Mouse (Mus musculus) hindbrain, embryonic 10.5 days (tissue): Measurements from ENCODE around the gene Sfi1. TPM values are rescaled to one million over a fixed set of nuclear protein-coding genes. Genes with fewer than 3 reads are reported as not detected.
"Not testable (repeated sequence)": the region's sequence is repeated elsewhere in the genome, so short reads cannot be mapped to it uniquely, and the experiment has no call there.

Experiments used
- DNase-seq: peaks from one replicate; pipeline ENCODE4 v3.0.0-alpha.2; 2017; ENCODE audit warnings: low spot score
- H3K27ac ChIP-seq: fragments of 300-500 bp; sonication (generic); 2 replicates; pipeline ENCODE4 v1.5.1; 2016; ENCODE audit warnings: mild to moderate bottlenecking, moderate library complexity
- H3K27me3 ChIP-seq: fragments of 300-500 bp; sonication (generic); 2 replicates; pipeline ENCODE4 v1.6.1; 2016; ENCODE audit warnings: mild to moderate bottlenecking; ENCODE audit not compliant: poor library complexity, insufficient read depth, severe bottlenecking
- H3K36me3 ChIP-seq: fragments of 300-500 bp; sonication (generic); 2 replicates; pipeline ENCODE4 v1.6.1; 2016; ENCODE audit warnings: mild to moderate bottlenecking, moderate library complexity
- H3K4me1 ChIP-seq: fragments of 300-500 bp; sonication (generic); replicated peaks from 2 replicates; pipeline ENCODE4 v1.6.1; 2016; ENCODE audit warnings: mild to moderate bottlenecking
- H3K4me3 ChIP-seq: fragments of 300-500 bp; sonication (generic); 2 replicates; pipeline ENCODE4 v1.5.1; 2016; ENCODE audit warnings: mild to moderate bottlenecking, moderate library complexity
- H3K9me3 ChIP-seq: fragments of 300-500 bp; sonication (generic); 2 replicates; pipeline ENCODE4 v1.6.1; 2016; ENCODE audit warnings: mild to moderate bottlenecking, moderate library complexity
- WGBS: fragments of 180-500 bp; shearing (Covaris S2); methylation state at CpG from one replicate; pipeline ENCODE4 v1.1.7; 2016; 5-methylcytosine and 5-hydroxymethylcytosine counted together
- polyA plus RNA-seq: library from polyadenylated mRNA; unstranded; fragments of >200 nt; fragmentation: Nextera tagmentation; extraction: Ambion mirVana; gene quantifications from 2 replicates; pipeline ENCODE4 v1.2.1, GENCODE M21; 2016

The Sfi1 gene
- polyA plus RNA-seq, 1 experiment from 2014 or later: 12.7 TPM

- H3K4me1 ChIP-seq, H3K27me3 ChIP-seq, H3K27ac ChIP-seq, H3K4me3 ChIP-seq, DNase-seq: not testable (repeated sequence)
- H3K36me3 ChIP-seq: peaks cover 30% of the 10 kb centered on the region
- WGBS: 91% methylated on average over 3 of the region's 3 CpGs
- peaks cover 20% of the 10 kb centered on the region for H3K9me3 ChIP-seq
These were observed 60.3 kb downstream of the Sfi1 start for GRCm38 (mm10) chr11:3132957-3133356.

DNA sequence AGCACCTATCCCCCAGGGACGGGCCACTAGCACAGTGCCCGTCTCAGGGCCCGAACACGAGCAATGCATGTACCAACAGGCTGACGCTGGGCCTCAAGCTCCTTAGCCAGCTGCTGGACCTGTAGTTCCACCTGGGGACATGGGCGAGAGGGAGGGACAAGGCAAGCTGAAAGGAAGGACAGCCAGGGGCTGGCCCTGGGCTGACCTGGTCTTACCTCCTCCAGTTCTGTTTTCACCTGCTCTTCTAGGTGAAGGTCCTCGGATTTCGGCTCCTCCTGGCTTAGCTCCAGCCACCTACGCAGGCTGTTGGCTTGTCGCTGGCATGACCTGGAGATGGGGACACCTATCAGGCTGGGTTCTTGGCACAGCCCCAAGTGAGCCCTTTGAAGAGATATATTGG, 61.3 kb downstream of the Sfi1 start:
- Histone ChIP-seq H3K9me3 (peaks cover 22% of the 10 kb centered on the region), H3K36me3 (peaks cover 30% of the 10 kb centered on the region)
- not testable (repeated sequence) for H3K27me3 ChIP-seq, DNase-seq, H3K4me1 ChIP-seq, H3K27ac ChIP-seq, H3K4me3 ChIP-seq
- 92% methylated on average over 10 of the region's 10 CpGs for WGBS

DNA sequence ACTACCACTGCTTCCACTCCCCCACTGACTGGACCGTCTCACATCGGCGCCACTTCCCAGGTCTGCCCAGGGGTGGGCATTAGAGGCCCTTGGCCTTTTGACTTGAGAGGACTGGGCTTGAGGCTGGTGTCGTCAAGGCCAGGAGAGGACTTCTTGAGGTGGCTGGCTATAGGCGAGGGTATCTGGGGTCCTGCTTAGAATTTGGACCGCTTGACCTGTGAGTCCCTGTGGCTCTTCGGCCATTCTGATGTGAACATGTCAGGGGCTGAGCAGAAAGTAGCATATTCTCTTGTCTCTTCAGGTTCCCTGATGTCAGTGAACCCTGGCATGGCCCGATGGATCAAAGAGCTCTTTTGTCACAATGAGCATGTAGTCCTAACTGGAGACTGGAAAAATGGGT, 63.4 kb downstream of the Sfi1 start:
- not testable (repeated sequence) for H3K27ac ChIP-seq, H3K27me3 ChIP-seq, H3K4me1 ChIP-seq, DNase-seq, H3K4me3 ChIP-seq
- peaks cover 23% of the 10 kb centered on the region for H3K9me3 ChIP-seq
- 91% methylated on average over 8 of the region's 8 CpGs for WGBS
- H3K36me3 ChIP-seq: peaks cover 26% of the 10 kb centered on the region

- H3K27ac ChIP-seq: not testable (repeated sequence)
- peaks cover 26% of the 10 kb centered on the region for H3K36me3 ChIP-seq
These were observed 64.0 kb downstream of the Sfi1 start for GRCm38 (mm10) chr11:3129276-3129675.

GRCm38 (mm10) chr11:3127303-3127795, 65.9 kb downstream of the Sfi1 start:
- Histone ChIP-seq H3K36me3 (peaks cover 16% of the 10 kb centered on the region), H3K9me3 (peaks cover 26% of the 10 kb centered on the region)
- not testable (repeated sequence) for H3K4me3 ChIP-seq, H3K4me1 ChIP-seq, H3K27ac ChIP-seq, H3K27me3 ChIP-seq
- 84% methylated on average over 5 of the region's 7 CpGs for WGBS
- peak; percentile 19 for DNase-seq

More at GRCm38 (mm10) chr11:3129276-3129675, 64.0 kb downstream of the Sfi1 start:
- peaks cover 23% of the 10 kb centered on the region for H3K9me3 ChIP-seq
- not testable (repeated sequence) for H3K4me1 ChIP-seq, H3K4me3 ChIP-seq, DNase-seq, H3K27me3 ChIP-seq
- 87% methylated on average over 2 of the region's 2 CpGs for WGBS

DNA sequence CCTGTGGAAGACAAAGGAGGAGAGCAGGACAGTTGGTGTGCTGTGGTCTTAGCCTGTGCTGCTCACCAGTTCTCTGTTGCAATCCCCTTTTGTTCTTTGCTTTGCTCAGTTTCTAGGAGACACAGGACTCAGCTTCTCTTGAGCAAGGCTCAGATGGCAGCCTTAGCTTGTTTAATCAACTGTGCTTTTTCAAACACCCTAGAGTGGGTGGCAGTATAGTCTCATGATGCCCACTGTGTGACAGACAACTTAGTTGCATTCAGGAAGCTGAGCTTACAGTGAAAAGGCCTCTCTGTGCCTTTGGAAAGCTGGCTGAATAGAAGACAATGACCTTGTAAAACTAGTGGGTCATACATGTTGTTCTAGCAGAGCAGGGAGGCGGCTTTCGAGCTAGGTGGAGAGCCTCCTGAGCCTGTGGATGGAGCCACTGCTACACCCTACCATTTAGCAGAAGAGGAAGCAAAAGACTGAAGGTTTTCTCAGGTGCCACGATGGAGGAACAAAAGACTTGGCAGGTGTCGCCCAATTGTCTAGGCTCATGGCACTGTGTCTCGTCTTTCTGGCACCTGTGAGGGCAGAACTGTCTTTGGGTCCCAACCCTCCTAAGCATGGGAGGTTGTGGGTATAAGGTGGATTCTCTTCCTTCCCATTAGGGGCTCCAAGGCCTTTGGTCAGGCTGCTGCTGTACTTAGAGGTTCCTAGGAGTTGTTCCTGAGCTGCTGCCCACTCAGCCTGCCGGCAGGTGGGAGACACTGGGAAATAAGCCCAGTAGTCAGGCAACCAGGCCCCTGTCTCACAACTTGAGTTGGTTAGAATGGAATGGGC, 66.6 kb downstream of the Sfi1 start:
- H3K27me3 ChIP-seq, H3K27ac ChIP-seq, H3K4me3 ChIP-seq, DNase-seq, H3K4me1 ChIP-seq: not testable (repeated sequence)
- peaks cover 24% of the 10 kb centered on the region for H3K9me3 ChIP-seq
- 83% methylated on average over 6 of the region's 6 CpGs for WGBS
- H3K36me3 ChIP-seq: peaks cover 16% of the 10 kb centered on the region

DNA sequence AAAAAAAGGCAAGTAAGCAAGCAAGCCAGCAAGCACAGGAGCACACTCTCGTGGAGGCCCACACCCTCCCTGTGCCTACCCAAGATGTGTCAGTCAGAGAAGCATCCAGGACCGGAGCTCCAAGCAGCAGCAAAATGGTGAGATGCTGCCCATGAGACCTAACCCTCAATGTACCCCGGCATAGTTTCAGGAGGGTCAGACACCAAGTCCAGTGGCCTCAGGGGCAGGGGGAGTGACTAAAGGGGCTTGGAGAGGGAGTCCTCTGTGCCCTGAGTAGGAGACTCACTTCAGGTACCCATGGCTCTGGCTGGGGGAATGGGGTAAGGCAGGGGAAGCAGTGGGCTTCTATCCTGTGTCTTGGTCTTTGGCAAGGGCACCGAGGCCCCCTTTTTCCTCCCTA, 67.3 kb downstream of the Sfi1 start:
- DNase-seq, H3K4me3 ChIP-seq, H3K4me1 ChIP-seq, H3K27ac ChIP-seq, H3K27me3 ChIP-seq: not testable (repeated sequence)
- WGBS: 98% methylated on average over 4 of the region's 4 CpGs
- Histone ChIP-seq H3K9me3 (peaks cover 29% of the 10 kb centered on the region), H3K36me3 (peaks cover 11% of the 10 kb centered on the region)

DNA sequence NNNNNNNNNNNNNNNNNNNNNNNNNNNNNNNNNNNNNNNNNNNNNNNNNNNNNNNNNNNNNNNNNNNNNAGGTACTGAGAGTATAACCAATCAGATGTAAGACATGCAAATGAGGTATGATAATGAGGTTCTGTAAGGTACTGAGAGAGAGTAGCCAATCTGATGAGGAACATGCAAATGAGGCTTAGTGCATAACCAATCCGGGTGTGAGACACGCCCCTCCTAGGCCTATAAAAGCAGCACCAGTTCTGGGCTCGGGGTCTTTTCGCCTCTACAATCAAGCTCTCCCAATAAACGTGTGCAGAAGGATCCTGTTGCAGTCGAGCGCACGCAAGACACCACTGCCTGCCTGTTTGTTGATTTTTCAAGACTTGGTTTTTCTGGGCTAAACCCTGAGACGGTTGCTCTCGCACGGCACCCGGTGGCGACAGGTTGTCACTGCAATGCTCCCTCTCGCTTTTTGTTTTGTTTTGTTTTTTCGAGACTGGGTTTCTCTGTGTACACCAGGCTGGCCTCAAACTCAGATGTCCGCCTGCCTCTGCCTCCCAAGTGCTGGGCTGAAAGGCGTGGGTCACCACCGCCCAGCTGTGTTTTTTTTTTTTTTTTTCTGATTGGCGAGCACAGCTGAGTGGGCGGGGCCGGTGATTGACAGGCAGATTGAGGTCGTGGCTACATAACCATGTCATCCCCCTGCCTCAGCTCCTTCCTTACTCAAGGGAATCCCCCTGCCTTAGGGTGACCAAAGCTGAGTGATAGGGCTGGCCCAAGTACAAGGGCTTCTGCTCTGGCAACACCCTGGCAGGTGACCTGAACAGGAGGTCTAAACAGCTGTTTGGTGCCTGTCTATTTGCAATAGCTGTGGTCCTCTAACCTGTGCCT, 68.1 kb downstream of the Sfi1 start:
- peaks cover 27% of the 10 kb centered on the region for H3K9me3 ChIP-seq
- H3K27me3 ChIP-seq, H3K36me3 ChIP-seq, H3K4me1 ChIP-seq, H3K4me3 ChIP-seq, H3K27ac ChIP-seq: not testable (repeated sequence)
- 84% methylated on average over 22 of the region's 22 CpGs for WGBS
- peak; percentile 11 for DNase-seq

DNA sequence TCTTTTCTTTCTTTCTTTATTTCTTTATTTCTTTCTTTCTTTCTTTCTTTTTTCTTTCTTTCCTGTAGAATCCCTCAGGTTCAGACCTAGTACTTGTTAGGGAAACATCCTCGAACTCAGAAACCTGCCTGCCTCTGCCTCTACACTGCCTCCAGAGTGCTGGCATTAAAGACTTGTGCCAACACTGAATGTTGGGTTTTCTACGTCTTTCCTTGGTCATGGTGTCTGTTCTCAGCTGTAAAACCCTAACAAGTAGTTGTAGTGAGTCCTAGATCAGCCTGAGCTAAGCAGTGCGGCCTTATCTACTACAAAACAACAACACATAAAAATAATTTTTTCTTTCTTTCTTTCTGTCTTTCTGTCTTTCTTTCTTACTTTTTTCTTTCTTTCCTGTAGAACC, 78.9 kb downstream of the Sfi1 start:
- H3K27me3 ChIP-seq: no peaks in the 10 kb centered on the region
- no peaks in the 10 kb centered on the region for H3K36me3 ChIP-seq
- no peak overlapping the region for H3K27ac ChIP-seq
- WGBS: 69% methylated on average over 3 of the region's 3 CpGs
- H3K4me1 ChIP-seq: no peaks in the 10 kb centered on the region
- DNase-seq: no peak
- peaks cover 60% of the 10 kb centered on the region for H3K9me3 ChIP-seq
- H3K4me3 ChIP-seq: no peak overlapping the region

DNA sequence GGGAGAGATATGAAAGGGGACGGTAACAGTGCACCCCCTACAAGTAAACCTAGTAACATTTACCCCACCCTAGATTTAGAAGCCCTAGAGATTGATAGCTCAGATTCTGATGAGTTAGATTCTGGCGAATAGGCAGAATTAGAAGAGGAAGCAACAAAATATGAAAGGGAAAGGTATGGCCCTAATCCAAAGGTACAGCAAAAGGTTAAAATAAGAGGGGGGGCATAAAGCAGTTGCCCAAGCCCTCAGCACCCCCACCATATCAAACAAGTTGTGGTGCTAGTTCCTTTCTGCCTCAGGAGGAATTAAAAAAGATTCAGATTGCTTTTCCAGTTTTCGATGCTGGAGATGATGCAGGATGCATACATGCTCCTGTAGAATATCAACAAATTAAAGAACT, 87.1 kb downstream of the Sfi1 start:
- no peaks in the 10 kb centered on the region for H3K36me3 ChIP-seq
- no peaks in the 10 kb centered on the region for H3K27me3 ChIP-seq
- H3K4me1 ChIP-seq: no peaks in the 10 kb centered on the region
- peaks cover 96% of the 10 kb centered on the region for H3K9me3 ChIP-seq
- no peak overlapping the region for H3K27ac ChIP-seq
- WGBS: 84% methylated on average over 3 of the region's 3 CpGs
- H3K4me3 ChIP-seq: no peak overlapping the region
- DNase-seq: no peak

- Histone ChIP-seq H3K4me1 (no peaks in the 10 kb centered on the region), H3K4me3 (no peak overlapping the region), H3K27ac (no peak overlapping the region), H3K27me3 (no peaks in the 10 kb centered on the region), H3K9me3 (peaks cover 93% of the 10 kb centered on the region), H3K36me3 (no peaks in the 10 kb centered on the region)
- no peak for DNase-seq
- WGBS: 93% methylated on average over 21 of the region's 21 CpGs
These were observed 88.0 kb downstream of the Sfi1 start for GRCm38 (mm10) chr11:3105261-3105731.

DNA sequence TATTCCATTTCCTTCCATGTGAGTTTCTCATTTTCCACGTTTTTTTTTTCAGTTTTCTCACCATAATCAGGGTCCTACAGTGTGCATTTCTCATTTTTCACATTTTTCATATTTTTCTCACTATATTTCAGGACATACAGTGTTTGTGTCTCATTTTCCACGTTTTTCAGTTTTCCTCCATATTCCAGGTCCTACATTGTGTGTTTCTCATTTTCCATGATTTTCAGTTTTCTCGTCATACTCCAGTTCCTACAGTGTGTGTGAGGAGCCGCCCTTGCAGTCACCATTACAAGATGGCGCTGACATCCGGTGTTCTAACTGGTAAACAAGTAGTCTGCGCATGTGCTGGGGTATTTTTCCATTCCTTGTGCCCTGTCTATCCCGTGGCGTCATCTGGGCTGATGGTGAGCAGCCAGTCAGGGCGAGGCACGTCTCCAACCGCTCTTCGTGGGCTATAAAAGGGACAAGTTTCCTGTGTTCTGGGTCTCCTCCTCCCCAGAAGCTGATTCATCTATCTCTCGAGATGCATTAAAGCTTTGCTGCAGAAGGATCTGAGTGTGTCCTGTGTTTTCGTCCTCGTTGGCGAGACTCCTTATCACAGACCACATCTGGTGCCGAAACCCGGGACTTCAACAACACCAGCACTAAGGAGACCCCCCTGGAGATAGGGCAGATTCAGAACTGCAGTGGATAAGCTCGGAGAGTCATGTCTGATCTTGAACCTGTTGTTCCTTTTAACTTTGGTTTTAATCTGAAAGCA, 88.6 kb downstream of the Sfi1 start:
- not testable (repeated sequence) for H3K27ac ChIP-seq, H3K4me1 ChIP-seq, H3K4me3 ChIP-seq, H3K36me3 ChIP-seq, DNase-seq, H3K27me3 ChIP-seq
- peaks cover 93% of the 10 kb centered on the region for H3K9me3 ChIP-seq
- 88% methylated on average over 20 of the region's 20 CpGs for WGBS
